Mouse (Mus musculus) liver, adult 2 months (tissue): ENCODE measurements around the gene Prg3.

ENCODE experiments used
- CTCF ChIP-seq: fragments of 200-500 bp; IDR thresholded peaks from 2 replicates; pipeline ENCODE4 v1.5.1; 2011; ENCODE audit warnings: low read depth, low read length, control low read depth
- POLR2A ChIP-seq: fragments of 200-500 bp; IDR thresholded peaks from 2 replicates; pipeline ENCODE4 v1.6.1; 2011; ENCODE audit warnings: low read length, control low read depth; ENCODE audit not compliant: insufficient read depth; ENCODE audit errors: extremely low read depth

GRCm38 (mm10) chr2:85007729-85008128, 19.7 kb downstream of the Prg3 start:
- TF ChIP-seq POLR2A (no peak), CTCF (no peak)
